Mouse (Mus musculus) cerebellum, adult 8-10 months (tissue): ENCODE data around the gene Fcer1g.

Source experiments
- DNase-seq: peaks from one replicate; pipeline ENCODE4 v3.0.0; 2022

Fcer1g gene

DNA sequence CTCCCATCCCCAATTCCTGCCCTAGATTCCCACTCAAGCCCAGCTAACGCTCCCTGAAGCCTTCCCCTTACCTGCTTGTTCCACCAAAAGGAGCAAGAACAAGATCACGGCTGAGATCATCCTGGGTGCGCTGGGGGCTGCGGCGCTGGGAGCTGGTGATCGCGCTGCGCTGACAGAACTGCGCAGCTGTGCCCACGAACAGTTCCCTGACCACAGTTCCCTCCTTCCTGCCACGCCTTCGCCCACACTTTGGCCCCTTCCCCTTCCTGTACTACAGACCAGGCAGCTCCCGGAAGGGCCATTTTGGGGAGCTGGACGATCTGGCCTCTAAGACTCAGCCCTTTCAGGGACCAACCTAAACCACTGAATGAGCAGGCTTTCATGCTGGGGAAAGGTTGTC lies at the start of gene Fcer1g:
Fcer1g (minus strand) TSS at position 240 of the 400 bp plus-strand sequence.
- DNase-seq = no peak

- no peak for DNase-seq
Observed at GRCm38 (mm10) chr1:171283188-171284160, 49.3 kb upstream of the Fcer1g start.

DNA sequence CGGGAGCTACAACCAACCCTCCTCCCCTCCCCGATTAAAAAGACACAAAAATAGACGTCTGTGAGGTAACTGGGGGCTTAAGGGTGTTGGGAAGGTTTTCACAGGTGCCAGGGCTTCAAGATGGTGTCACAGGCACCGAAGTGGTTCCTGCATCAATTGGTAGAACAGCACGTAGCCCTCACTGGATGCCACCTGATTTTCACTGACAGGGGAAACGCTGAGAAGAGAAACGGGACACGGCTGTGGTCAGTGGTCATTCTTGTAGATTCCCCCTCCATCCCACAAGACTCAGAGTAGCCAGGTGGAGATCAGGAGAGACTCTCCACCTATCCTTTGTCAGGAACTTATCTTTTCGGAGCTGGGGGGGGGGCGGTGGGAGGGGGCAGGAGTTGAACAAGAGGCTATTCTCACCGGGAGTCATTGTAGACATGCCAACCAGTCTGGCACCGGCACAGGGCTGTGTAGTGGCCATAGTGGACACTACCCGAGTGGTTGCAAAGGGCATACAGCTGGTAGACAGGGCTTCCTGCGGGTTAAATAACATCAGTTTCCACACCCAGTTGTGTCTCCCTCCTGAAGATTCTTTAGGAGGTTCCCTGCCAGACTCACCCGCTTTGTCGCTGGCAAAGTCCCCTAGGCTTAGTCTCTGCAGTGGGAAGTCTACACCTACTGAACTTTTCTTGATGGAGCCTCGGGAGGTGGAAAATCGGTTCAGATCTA lies 48.1 kb upstream of the Fcer1g start:
- DNase-seq = peak; percentile 21

- DNase-seq = peak; percentile 72
Observed at GRCm38 (mm10) chr1:171281528-171281923, 47.4 kb upstream of the Fcer1g start.

- peak; percentile 88 for DNase-seq
Observed at GRCm38 (mm10) chr1:171280916-171281527, 46.9 kb upstream of the Fcer1g start, which contains the start of gene Ppox. Gene Ppox, minus strand, starts transcription at chr1:171281186.

DNA sequence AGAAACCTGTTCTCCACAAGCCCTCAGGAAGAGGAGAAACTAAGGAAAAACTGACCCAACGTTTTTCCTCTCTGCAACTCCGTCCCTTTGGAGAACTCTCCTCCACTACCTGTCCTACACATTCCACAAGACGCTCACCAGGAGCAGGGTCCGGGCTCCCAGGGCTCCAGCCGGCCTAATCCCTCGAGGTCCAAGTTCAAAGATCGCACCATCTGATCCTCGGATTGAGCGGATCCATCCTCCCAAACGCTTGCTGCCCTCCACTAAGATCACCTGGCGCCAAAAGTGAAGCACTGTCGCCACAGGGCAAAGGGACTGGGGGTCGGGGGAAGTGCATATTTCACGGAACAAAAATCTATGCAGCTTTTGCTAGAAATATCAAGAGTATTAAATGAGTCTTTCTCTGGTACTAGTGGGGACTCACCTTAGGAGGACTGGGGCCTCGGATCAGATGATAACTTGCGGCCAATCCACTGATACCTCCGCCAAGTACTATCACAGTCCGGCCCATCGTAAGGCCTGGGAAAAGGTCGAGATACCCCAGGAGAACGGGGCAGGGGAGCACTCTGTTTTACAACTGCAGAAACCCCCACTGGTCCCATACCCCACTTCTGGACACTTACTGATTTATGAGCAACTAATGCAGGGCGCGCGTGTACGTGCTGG lies 46.2 kb upstream of the Fcer1g start:
- DNase-seq = peak; percentile 27

- no peak for DNase-seq
Observed at GRCm38 (mm10) chr1:171279721-171280120, 45.6 kb upstream of the Fcer1g start.

GRCm38 (mm10) chr1:171279012-171279705 lies 45.0 kb upstream of the Fcer1g start:
- no peak for DNase-seq

DNA sequence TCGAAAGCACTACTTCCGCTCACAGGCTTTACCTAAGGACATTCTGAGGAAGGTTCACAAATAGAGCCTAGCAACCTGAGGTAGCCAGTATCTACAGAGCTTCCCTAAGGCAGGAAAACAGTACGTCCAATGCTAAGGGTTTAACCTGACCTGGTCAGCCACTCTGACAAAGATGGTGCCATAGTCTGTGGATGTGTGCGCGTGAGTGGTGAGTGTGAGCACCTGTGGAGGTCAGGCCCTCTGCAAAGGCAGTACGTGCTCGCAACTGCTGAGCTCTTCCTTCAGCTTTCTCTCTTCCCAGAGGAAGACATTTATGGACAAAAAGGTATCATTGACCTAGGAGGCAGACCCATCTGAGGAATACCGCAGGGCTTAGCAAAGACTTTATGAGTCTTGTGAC lies 44.3 kb upstream of the Fcer1g start:
- DNase-seq = no peak

- no peak for DNase-seq
Observed at GRCm38 (mm10) chr1:171277736-171278135, 43.6 kb upstream of the Fcer1g start.

DNA sequence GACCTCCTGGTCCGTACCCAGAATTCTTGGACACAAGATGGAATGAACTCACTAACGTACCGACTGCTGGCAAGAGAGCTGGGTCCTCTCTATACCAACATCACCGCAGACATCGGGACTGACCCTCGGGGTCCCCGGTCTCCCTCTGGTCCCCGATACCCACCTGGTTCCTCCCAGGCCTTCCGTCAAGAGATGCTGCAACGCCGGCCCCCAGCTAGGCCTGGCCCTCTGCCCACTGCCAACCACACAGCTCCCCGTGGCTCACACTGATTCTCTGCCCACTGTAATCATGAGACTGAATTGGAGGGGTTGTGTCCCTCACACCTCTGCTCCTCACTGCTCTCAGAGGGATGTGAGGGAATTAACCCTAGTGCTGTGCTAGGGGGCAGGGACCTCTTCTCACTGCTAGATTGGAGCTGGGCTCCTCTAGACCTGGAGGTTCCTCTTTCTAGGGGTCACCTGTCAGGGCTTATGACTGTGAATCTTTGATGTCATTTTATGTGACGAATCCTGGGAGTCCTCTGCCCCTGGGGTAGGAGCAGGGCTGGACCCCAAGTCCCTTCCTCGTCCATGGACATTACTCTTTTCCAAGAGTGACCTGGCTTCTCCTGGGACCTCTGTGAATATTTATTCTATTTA lies 42.1 kb upstream of the Fcer1g start:
- no peak for DNase-seq

GRCm38 (mm10) chr1:171275144-171275734 lies 41.1 kb upstream of the Fcer1g start:
- DNase-seq = no peak

DNA sequence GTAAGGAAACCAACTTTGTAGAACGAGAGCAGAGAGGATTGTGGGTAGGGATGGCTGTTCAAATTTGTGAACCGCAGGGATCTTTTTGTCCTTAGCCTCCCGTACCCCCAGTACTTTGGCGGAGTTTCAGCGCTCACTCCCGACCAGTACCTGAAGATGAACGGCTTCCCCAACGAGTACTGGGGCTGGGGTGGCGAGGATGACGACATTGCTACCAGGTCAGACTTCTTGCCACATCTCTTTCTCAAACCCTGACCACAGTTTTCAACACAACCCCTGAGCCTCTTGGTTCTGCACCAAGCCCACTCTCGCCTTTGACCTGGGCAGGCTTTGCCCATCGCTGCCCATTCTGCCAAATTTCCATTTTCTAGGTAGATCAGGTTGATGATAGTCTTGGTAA lies 40.0 kb upstream of the Fcer1g start:
- DNase-seq = no peak

DNA sequence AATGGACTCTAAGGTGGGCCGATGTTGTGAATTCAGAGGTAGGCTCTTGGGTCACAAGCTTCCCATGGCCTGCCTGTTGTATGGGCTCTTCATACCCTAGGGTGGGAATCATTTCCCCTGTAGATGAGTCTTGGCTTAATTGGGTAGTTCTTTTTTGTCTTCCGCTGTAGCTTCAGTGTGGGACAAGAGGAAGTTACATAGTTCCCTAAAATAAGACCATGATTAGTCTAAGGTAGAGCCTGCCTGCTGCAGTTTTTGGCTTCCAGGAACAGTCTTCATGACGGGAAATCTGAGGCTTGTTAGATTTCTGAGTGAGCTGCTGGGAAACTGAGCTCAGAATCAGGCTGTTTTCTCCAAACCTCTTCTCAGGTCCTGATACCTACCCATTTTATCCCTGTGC lies 37.9 kb upstream of the Fcer1g start:
- DNase-seq = no peak

GRCm38 (mm10) chr1:171271622-171272021 lies 37.5 kb upstream of the Fcer1g start:
- no peak for DNase-seq

GRCm38 (mm10) chr1:171271196-171271595 lies 37.0 kb upstream of the Fcer1g start:
- peak; percentile 18 for DNase-seq

GRCm38 (mm10) chr1:171270573-171270900 lies 36.4 kb upstream of the Fcer1g start:
- DNase-seq = no peak

DNA sequence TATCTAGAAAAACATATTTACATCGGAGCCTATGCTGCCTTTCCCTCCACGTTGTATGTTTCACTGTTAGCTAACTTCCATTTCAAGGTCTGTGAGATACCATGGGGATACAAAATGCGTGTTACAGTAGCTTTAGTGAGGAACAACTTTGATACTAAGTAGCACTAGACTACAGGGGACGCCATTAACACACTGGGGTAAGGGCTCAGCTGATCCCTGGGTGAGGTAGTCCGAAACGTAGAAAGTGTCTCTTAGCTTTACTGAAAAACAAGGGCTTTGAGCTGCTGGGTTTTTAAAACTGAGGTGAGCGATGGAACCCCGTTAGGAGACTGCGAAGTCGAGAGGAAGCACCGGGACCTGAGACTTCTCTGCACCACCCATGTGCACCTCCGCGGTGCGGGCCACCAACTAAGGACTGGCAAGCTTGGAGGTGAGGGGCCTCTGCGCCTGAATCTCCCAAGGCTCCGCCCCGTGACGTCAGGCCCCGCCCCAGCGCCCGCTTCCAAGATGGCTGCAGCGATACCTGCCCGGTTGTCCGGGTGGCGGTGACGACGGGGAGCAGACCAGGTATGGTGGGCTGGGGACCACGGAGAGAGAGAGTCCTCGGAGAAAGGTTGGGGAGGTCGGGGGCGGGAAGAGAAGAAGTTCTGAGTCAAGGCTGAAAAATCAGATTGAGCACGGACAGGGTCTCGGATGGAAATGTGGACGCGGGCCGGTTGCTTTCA lies 35.8 kb upstream of the Fcer1g start, which contains the start of gene B4galt3:
B4galt3 (plus strand) TSS at position 481 of the 725 bp plus-strand sequence.
- peak; percentile 99 for DNase-seq

- DNase-seq = no peak
Observed at GRCm38 (mm10) chr1:171268341-171268740, 34.2 kb upstream of the Fcer1g start.

DNA sequence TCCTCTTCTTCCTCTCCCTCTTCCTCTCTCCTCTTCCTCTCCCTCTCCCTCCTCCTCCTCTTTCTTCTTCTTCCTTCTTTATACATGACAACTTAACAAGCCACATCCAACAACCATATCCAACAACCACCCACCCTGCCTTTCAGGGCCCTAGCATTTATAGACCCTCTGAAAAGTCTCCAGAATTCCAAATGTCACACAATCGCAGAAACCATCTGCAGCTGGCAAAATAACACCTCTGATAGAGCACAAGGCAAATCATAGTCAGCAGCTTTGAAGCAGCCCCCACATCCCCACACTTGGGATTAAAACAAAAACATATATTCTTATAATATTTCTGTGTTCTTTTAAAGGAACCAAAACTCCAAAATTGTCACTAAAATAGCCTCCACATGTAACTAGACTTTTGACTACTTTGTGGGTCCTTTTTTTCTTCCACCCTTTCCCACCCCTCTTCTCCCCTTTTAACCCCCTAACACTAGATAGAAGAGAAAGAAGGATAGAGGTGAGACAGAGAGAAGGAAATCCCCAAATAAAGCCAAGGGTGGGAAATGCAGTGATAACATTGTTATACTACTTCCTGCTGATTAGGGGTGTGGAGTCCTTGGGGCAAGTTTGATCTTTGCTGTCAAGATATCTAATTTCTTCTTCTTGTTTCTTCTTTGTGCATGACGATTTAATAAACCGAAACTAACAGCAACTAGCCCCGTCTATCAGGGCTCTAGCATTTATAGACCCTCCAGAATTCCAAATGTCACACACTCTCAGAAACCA lies 32.0 kb upstream of the Fcer1g start:
- no peak for DNase-seq
